Mouse (Mus musculus) lung, adult 2 months (tissue): Measurements from ENCODE around the gene Hist2h2bb.

Source experiments
- CTCF ChIP-seq: fragments of 200-500 bp; IDR thresholded peaks from 2 replicates; pipeline ENCODE4 v1.5.1; 2011; ENCODE audit warnings: mild to moderate bottlenecking, low read length, control low read depth; ENCODE audit not compliant: insufficient read depth
- POLR2A ChIP-seq: fragments of 200-500 bp; IDR thresholded peaks from 2 replicates; pipeline ENCODE4 v1.6.1; 2011; ENCODE audit warnings: low read depth, mild to moderate bottlenecking, control low read depth, low read length, borderline replicate concordance; ENCODE audit errors: extremely low read depth

DNA sequence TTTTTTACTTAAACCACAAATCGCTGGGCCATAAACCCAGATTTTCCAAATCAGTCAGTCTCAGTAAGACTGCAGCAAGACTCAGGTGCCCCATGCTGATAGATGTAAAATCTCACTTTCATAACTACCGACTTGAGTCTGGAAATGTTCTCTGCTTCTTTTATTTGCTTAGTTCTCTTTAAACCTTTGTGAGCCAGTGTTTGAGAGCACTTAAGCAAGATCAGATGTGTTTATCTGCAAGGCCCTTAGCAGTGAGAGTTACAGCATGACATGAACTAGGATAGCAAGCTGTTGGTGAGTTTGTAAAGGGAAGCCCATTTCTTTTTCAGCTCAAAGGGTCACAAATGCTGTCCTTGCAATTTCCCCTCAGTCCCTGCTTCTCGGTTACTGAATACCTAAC is 12.4 kb upstream of the Hist2h2bb start:
- TF ChIP-seq POLR2A (no peak), CTCF (no peak)
